Mouse (Mus musculus) thymus, adult 2 months (tissue): ENCODE results near the gene Smg1.

Source experiments
- CTCF ChIP-seq: fragments of 200-500 bp; IDR thresholded peaks from 2 replicates; pipeline ENCODE4 v1.5.1; 2012; ENCODE audit warnings: mild to moderate bottlenecking, control low read depth, low read length, moderate library complexity, borderline replicate concordance; ENCODE audit not compliant: control insufficient read depth, poor library complexity, insufficient read depth; ENCODE audit errors: extremely low read depth
- POLR2A ChIP-seq: fragments of 200-500 bp; IDR thresholded peaks from 2 replicates; pipeline ENCODE4 v1.6.1; 2012; ENCODE audit warnings: mild to moderate bottlenecking, low read length, control low read depth, moderate library complexity; ENCODE audit not compliant: control insufficient read depth, poor library complexity, insufficient read depth; ENCODE audit errors: extremely low read depth

DNA sequence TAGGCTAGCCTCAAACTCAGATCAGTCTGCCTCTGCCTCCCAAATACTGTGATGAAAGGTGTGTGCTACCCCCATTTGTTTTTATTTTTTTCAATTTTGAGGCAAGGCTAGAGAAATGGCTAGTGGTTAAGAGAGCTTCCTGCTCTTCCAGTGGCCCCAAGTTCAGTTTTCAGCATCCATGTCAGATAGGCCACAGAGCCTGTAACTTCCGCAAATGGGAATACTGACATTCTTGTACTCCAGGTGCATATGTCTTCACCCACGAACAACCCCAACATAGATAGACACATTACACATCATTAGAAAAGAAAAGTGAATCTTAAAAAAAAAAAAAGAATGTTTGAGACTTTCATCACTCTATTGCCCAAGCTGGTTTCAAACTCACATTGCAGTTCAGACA lies 6.1 kb upstream of the Smg1 start:
- no peak for TF ChIP-seq CTCF
- no peak for TF ChIP-seq POLR2A
